Mouse (Mus musculus) kidney, adult 2 months (tissue): Measurements from ENCODE around the gene Acrv1.

Experiments used
- CTCF ChIP-seq: fragments of 200-500 bp; conservative IDR thresholded peaks from 2 replicates; pipeline ENCODE4 v1.5.1; 2011; ENCODE audit warnings: low read depth, mild to moderate bottlenecking, control low read depth, low read length, moderate library complexity, mixed read lengths; ENCODE audit not compliant: insufficient read depth, insufficient read length
- POLR2A ChIP-seq: fragments of 200-500 bp; IDR thresholded peaks from one replicate; pipeline ENCODE4 v1.6.1; 2011; ENCODE audit warnings: low read depth, low read length, control low read depth

- TF ChIP-seq CTCF, result no peak
- no peak for TF ChIP-seq POLR2A
Observed at GRCm38 (mm10) chr9:36716624-36717023, 23.6 kb downstream of the Acrv1 start.
